Mouse (Mus musculus) kidney, adult 2 months (tissue): ENCODE results near the gene Trim5.

Experiments
- CTCF ChIP-seq: fragments of 200-500 bp; conservative IDR thresholded peaks from 2 replicates; pipeline ENCODE4 v1.5.1; 2011; ENCODE audit warnings: low read depth, mild to moderate bottlenecking, control low read depth, low read length, moderate library complexity, mixed read lengths; ENCODE audit not compliant: insufficient read depth, insufficient read length
- POLR2A ChIP-seq: fragments of 200-500 bp; IDR thresholded peaks from one replicate; pipeline ENCODE4 v1.6.1; 2011; ENCODE audit warnings: low read depth, low read length, control low read depth

GRCm38 (mm10) chr7:104290641-104291040 is 2.7 kb upstream of the Trim5 start:
- TF ChIP-seq POLR2A (no peak), CTCF (no peak)
